Mouse (Mus musculus) CD4-positive, CD25-positive, alpha-beta regulatory T cell, adult 4 months (primary cell): ENCODE measurements around the gene Zfp771. TPM values are rescaled to one million over a fixed set of nuclear protein-coding genes. Genes with fewer than 3 reads are reported as not detected.

Experiments
- ATAC-seq: one replicate; pipeline ENCODE4 v1.8.0; 2017
- polyA plus RNA-seq, 2 experiments: library from polyadenylated mRNA; unstranded; fragments of 100-300 nt; shearing (Covaris generic); gene quantifications; one replicate each; pipeline ENCODE4 v1.2.1; 2017

Gene Zfp771
- 1 to 10 TPM; 1.3 to 1.6 TPM for polyA plus RNA-seq

GRCm38 (mm10) chr7:127243870-127244657 is at the start of gene Zfp771:
Zfp771 (plus strand) TSS chr7:127244274.
- ATAC-seq, result peak; percentile 89

GRCm38 (mm10) chr7:127194633-127195029 is 49.4 kb upstream of the Zfp771 start:
- no peak for ATAC-seq

- ATAC-seq, result peak; percentile 99
Measured at GRCm38 (mm10) chr7:127195544-127196295, 48.4 kb upstream of the Zfp771 start, which contains the start of gene Cd2bp2. Cd2bp2 (minus strand) TSS chr7:127196050.

GRCm38 (mm10) chr7:127196484-127196883 is 47.6 kb upstream of the Zfp771 start:
- no peak for ATAC-seq

- no peak for ATAC-seq
Measured at GRCm38 (mm10) chr7:127206606-127207005, 37.5 kb upstream of the Zfp771 start.

- no peak for ATAC-seq
Measured at GRCm38 (mm10) chr7:127207374-127208294, 36.4 kb upstream of the Zfp771 start.

- ATAC-seq, result no peak
Measured at GRCm38 (mm10) chr7:127208295-127208552, 35.9 kb upstream of the Zfp771 start, which contains the start of gene Tbc1d10b. Tbc1d10b (minus strand) TSS chr7:127208468.

GRCm38 (mm10) chr7:127208553-127209438 is 35.3 kb upstream of the Zfp771 start, which contains the start of gene Mylpf:
Mylpf (plus strand) TSS chr7:127208890.
- ATAC-seq, result peak; percentile 84

GRCm38 (mm10) chr7:127209851-127210250 is 34.2 kb upstream of the Zfp771 start:
- no peak for ATAC-seq

- no peak for ATAC-seq
Measured at GRCm38 (mm10) chr7:127210266-127210665, 33.8 kb upstream of the Zfp771 start.

- ATAC-seq, result no peak
Measured at GRCm38 (mm10) chr7:127211014-127211745, 32.9 kb upstream of the Zfp771 start.

GRCm38 (mm10) chr7:127212432-127213250 is 31.4 kb upstream of the Zfp771 start:
- no peak for ATAC-seq

- ATAC-seq, result no peak
Measured at GRCm38 (mm10) chr7:127213485-127213884, 30.6 kb upstream of the Zfp771 start.

- ATAC-seq, result no peak
Measured at GRCm38 (mm10) chr7:127213930-127214329, 30.1 kb upstream of the Zfp771 start.

GRCm38 (mm10) chr7:127214521-127214920 is 29.6 kb upstream of the Zfp771 start:
- ATAC-seq, result no peak

GRCm38 (mm10) chr7:127214981-127215871 is 28.8 kb upstream of the Zfp771 start:
- ATAC-seq, result peak; percentile 57

- no peak for ATAC-seq
Measured at GRCm38 (mm10) chr7:127216307-127216706, 27.8 kb upstream of the Zfp771 start.

- ATAC-seq, result no peak
Measured at GRCm38 (mm10) chr7:127217475-127217874, 26.6 kb upstream of the Zfp771 start.
